Mouse (Mus musculus) ES-E14 (cell line): ENCODE results near the gene 1700016D06Rik. TPM values are rescaled to one million over a fixed set of nuclear protein-coding genes. Genes with fewer than 3 reads are reported as not detected.

Source experiments
- DNase-seq: peaks from one replicate; pipeline ENCODE4 v3.0.0-alpha.2; 2013; ENCODE audit warnings: low read depth, low spot score
- H3K27ac ChIP-seq: 2 replicates; pipeline ENCODE4 v1.5.1; 2012; ENCODE audit warnings: low read depth, mild to moderate bottlenecking, low read length, moderate library complexity, mixed read lengths; ENCODE audit not compliant: poor library complexity, insufficient read depth, severe bottlenecking
- H3K36me3 ChIP-seq: 2 replicates; pipeline ENCODE4 v1.6.1; 2012; ENCODE audit warnings: mild to moderate bottlenecking, low read length, moderate library complexity, mixed read lengths; ENCODE audit not compliant: control insufficient read depth, poor library complexity, insufficient read depth, severe bottlenecking
- H3K4me1 ChIP-seq, 2 experiments: fragments of 150-350 bp in 1 of 2; sonication (generic) in 1 of 2; 2 replicates each; pipeline ENCODE4 v1.6.1; 2012; ENCODE audit warnings: low read length in 2 of 2, mild to moderate bottlenecking in 1 of 2, mixed read lengths in 1 of 2; ENCODE audit not compliant: control insufficient read depth in 2 of 2, insufficient read depth in 2 of 2, poor library complexity in 1 of 2
- H3K4me3 ChIP-seq, 2 experiments: fragments of 150-350 bp in 1 of 2; sonication (generic) in 1 of 2; 2 replicates each; pipeline ENCODE4 v1.5.1; 2012; ENCODE audit warnings: low read length in 2 of 2, low read depth in 1 of 2, mild to moderate bottlenecking in 1 of 2, mixed read lengths in 1 of 2; ENCODE audit not compliant: insufficient read depth in 1 of 2, poor library complexity in 1 of 2, severe bottlenecking in 1 of 2
- H3K9ac ChIP-seq: 2 replicates; pipeline ENCODE4 v1.6.1; 2012; ENCODE audit warnings: low read depth, mild to moderate bottlenecking, low read length, mixed read lengths; ENCODE audit not compliant: poor library complexity, insufficient read depth, severe bottlenecking
- H3K9me3 ChIP-seq: fragments of 150-350 bp; sonication (generic); 2 replicates; pipeline ENCODE4 v1.6.1; 2012; ENCODE audit warnings: low read depth, mild to moderate bottlenecking, low read length; ENCODE audit not compliant: control insufficient read depth, insufficient read depth
- CHD2 ChIP-seq: IDR thresholded peaks from 2 replicates; pipeline ENCODE4 v1.6.1; 2014; ENCODE audit warnings: mild to moderate bottlenecking, low read depth, low read length, inconsistent platforms
- HCFC1 ChIP-seq: IDR thresholded peaks from 2 replicates; pipeline ENCODE4 v1.6.1; 2012; ENCODE audit warnings: low read length, inconsistent platforms, borderline replicate concordance; ENCODE audit not compliant: insufficient read depth
- MAFK ChIP-seq: IDR thresholded peaks from 2 replicates; pipeline ENCODE4 v1.6.1; 2014; ENCODE audit warnings: mild to moderate bottlenecking, low read depth, low read length, inconsistent platforms; ENCODE audit not compliant: insufficient read depth
- ZC3H11A ChIP-seq: IDR thresholded peaks from 2 replicates; pipeline ENCODE4 v1.6.1; 2012; ENCODE audit warnings: low read depth, mild to moderate bottlenecking, inconsistent platforms, low read length, borderline replicate concordance
- ZNF384 ChIP-seq: IDR thresholded peaks from 2 replicates; pipeline ENCODE4 v1.6.1; 2012; ENCODE audit warnings: low read depth, low read length, inconsistent platforms
- in situ Hi-C, 2 experiments: fragments of 600-800 bp; cut with MboI; formaldehyde crosslinking; loops; one replicate each; pipeline ENCODE4 v1.15.1; 2025; ENCODE audit warnings: low sequenced_read_pairs in 2 of 2, inconsistent platforms in 1 of 2; ENCODE audit not compliant: unreplicated experiment in 2 of 2
- total RNA-seq: library from RNA; depleted of rRNA; stranded (reverse); fragments of 300-350 nt; gene quantifications from 2 replicates; pipeline ENCODE4 v1.2.3, GENCODE M21; 2012

Gene 1700016D06Rik
- total RNA-seq, 1 experiment, result 2.1 TPM

DNA sequence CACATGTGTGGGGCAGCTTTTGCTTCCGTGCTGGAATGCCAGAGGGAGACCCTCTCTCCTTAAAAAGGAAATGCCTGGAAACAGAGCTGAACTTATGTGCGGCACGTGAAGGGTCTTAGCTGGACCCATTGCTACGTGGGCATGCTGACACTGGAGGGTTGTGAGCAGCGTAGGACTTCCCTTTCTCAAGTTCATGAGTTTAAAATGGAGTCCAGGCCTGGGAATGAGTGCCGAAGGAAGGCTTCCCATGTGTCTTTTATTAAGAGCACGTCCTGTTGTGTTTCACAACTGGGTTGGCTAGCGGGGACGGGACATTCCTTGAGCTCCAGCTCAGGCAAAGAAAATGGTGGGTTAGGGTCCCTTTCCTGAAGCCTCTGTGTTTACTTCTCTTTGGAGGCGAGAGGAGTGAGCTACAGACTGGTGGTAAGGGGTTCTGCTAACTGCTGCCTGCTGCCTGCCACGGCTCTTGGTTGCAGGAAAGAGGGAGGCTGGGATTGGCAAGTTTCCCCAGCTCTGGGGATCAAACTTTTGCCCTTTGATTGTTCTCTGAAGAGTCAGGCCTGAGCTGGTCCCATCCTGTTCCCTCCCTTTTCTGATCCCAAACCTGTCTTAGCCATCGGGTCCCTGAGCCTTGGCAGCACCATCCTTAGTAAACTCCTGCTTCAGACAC is 29.5 kb upstream of the 1700016D06Rik start:
- DNase-seq, result no peak
- Histone ChIP-seq H3K36me3 (no peaks in the 10 kb centered on the region), H3K27ac (no peak overlapping the region), H3K4me3 (no peak overlapping the region), H3K9me3 (no peaks in the 10 kb centered on the region), H3K9ac (no peak overlapping the region), H3K4me1 (no peaks in the 10 kb centered on the region)
- TF ChIP-seq CHD2 (no peak), HCFC1 (no peak), MAFK (no peak), ZNF384 (no peak), ZC3H11A (no peak)
- in situ Hi-C loops, result no loop called here

- H3K9me3 ChIP-seq, result no peaks in the 10 kb centered on the region
- H3K4me3 ChIP-seq, result peak overlapping the region; percentile 90 to 99
- no peaks in the 10 kb centered on the region for H3K4me1 ChIP-seq
- in situ Hi-C loops, result no loop called here
- H3K27ac ChIP-seq, result no peak overlapping the region
- H3K9ac ChIP-seq, result peak overlapping the region; percentile 87
- no peak for TF ChIP-seq HCFC1
- no peak for TF ChIP-seq MAFK
- TF ChIP-seq ZC3H11A, result no peak
- TF ChIP-seq ZNF384, result no peak
- no peak for TF ChIP-seq CHD2
- no peaks in the 10 kb centered on the region for H3K36me3 ChIP-seq
- DNase-seq, result peak; percentile 30
Measured at GRCm38 (mm10) chr8:11728482-11729295, 27.8 kb upstream of the 1700016D06Rik start.

- DNase-seq, result peak; percentile 38
- Histone ChIP-seq H3K27ac (no peak within 1 kb of the TSS), H3K9ac (peak within 1 kb of the TSS; percentile 87), H3K4me1 (no peaks in the 10 kb centered on the region), H3K9me3 (no peaks in the 10 kb centered on the region), H3K4me3 (peak within 1 kb of the TSS; percentile 90 to 99), H3K36me3 (no peaks in the 10 kb centered on the region)
- in situ Hi-C loops, result no loop called here
- TF ChIP-seq ZC3H11A (no peak), HCFC1 (peak; percentile 19; the same call in 1 of the 2 replicates), ZNF384 (no peak), CHD2 (no peak), MAFK (no peak)
Measured at GRCm38 (mm10) chr8:11727651-11728481, 27.0 kb upstream of the 1700016D06Rik start, which contains the start of gene Arhgef7. TSS of gene Arhgef7 (plus strand) at chr8:11727721.

- H3K4me3 ChIP-seq, result peak overlapping the region; percentile 90 to 99
- no peak overlapping the region for H3K27ac ChIP-seq
- in situ Hi-C loops, result no loop called here
- H3K36me3 ChIP-seq, result no peaks in the 10 kb centered on the region
- no peak for DNase-seq
- H3K9me3 ChIP-seq, result no peaks in the 10 kb centered on the region
- TF ChIP-seq CHD2, result no peak
- no peak for TF ChIP-seq MAFK
- TF ChIP-seq ZNF384, result no peak
- TF ChIP-seq HCFC1, result no peak
- no peak for TF ChIP-seq ZC3H11A
- H3K4me1 ChIP-seq, result no peaks in the 10 kb centered on the region
- H3K9ac ChIP-seq, result peak overlapping the region; percentile 87
Measured at GRCm38 (mm10) chr8:11727273-11727650, 26.4 kb upstream of the 1700016D06Rik start.
